Mouse (Mus musculus) frontal cortex, postnatal 25 days (tissue): ENCODE results near the gene Bahcc1.

Source experiments
- DNase-seq, 2 experiments: peaks; one replicate each; pipeline ENCODE4 v3.0.0; 2022; ENCODE audit warnings: low spot score in 2 of 2

Gene Bahcc1

GRCm38 (mm10) chr11:120242726-120243530, 10.2 kb downstream of the Bahcc1 start:
- no peak for DNase-seq

DNA sequence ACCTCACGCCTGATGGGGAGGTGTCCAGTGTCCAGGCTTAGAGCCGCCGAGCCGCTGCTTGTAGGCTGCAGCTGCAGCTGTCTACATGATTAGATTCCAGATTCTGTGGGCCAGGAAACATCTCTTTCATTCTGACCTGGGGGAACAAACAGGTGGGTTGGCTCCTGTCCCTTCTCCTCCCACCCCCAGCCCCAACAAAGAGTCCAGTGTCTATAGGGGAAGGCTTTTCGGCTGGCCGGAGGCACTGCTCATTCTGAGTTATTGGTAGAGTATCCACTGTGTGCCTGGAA, 10.7 kb downstream of the Bahcc1 start:
- no peak for DNase-seq

- DNase-seq = no peak
Measured at GRCm38 (mm10) chr11:120248160-120248793, 15.5 kb downstream of the Bahcc1 start.

DNA sequence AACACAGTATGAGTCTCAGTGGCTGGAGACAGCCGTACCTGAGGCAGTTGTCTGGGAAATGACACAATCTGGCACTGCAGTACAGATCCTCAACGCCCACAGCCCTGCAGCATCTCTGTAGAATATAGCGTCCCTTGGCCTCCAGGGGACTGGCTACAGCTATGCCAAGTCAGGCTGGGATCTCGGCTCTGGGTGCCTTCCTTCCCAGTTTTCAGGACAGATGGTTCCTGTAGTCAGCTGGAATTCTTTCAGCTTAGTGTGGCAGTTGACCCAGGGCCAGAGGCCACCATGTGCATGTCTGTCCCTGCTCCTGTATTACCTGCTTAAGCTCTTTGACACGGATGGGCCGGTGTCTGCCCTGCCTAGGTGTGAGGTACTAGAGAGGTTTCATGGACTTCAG, 16.2 kb downstream of the Bahcc1 start:
- no peak for DNase-seq

- DNase-seq = no peak
Measured at GRCm38 (mm10) chr11:120250991-120251949, 18.5 kb downstream of the Bahcc1 start.

DNA sequence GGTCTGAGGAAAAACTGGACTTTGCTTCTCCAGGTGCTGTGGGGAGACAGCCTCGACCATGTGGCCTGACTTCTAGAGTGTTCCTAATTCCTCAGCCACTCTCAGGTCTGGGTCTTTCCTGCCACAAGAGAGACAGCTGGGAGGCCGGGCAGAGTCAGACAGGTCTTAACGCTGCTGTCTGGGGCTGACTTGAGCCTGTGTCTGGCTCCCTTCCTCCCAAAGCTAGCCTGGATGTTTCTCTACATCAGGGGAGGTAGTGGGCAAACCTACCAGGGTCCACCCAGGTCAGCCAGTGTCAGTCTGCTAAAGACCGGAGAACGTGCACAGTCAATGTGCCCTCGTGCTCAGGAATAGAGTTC, 19.2 kb downstream of the Bahcc1 start:
- no peak for DNase-seq

DNA sequence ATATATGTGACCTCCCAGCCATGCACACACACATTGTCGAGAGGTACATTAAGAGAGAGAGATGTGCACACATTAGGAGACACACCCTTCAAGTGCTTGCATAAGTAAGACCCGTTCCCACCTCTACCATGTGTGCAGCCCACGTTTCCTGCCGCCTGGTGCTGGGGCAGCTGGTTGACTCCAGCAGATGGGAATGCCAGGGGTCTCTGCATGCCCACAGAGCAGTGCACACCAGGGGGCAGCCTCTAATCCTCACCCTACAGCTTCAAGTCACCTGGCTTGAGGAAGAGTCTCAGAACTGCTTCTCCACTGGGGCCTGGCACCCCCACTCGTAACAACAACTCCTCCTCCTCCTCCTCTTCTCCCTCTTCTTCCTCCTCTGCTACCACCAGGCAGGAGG, 19.7 kb downstream of the Bahcc1 start:
- DNase-seq = no peak

DNA sequence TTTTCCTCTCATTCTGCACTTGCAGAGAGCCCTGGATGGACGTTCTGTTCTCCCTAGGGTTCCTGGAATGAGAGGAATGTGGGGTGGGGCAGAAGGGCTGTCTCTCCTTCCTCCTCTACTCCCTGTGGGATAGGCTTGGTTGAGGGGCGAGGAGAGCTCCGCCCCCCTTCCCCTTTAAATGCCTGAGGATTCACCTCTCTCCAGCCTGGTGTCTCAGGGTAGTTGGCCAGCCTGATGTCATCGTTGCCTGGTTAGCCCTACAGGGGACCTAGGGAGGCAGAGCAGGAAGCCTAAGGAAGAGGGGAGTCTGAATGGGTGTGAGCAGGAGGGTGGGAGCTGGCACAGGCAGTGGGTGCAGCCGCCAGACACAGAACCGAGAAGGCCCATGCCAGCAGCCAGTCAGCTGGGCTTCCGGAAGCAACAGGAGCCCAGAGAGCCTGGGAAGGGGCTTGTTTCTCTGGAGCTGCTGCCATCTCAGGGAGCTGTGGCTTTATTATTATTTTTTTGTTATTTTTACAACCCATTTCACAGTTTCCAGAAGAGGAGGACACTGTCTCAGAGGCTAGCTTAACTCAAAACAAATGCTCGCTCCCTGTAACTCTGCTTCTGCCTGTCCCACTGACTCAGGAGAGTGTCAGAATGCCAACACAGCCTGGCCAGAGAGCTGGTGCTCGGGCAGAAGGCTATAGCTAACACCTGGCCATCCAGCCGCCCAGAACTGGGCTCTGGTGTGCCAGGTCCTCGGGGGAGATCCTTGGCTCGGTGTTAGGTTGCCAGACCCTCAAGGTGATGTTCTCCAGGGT, 20.3 kb downstream of the Bahcc1 start:
- DNase-seq = no peak

DNA sequence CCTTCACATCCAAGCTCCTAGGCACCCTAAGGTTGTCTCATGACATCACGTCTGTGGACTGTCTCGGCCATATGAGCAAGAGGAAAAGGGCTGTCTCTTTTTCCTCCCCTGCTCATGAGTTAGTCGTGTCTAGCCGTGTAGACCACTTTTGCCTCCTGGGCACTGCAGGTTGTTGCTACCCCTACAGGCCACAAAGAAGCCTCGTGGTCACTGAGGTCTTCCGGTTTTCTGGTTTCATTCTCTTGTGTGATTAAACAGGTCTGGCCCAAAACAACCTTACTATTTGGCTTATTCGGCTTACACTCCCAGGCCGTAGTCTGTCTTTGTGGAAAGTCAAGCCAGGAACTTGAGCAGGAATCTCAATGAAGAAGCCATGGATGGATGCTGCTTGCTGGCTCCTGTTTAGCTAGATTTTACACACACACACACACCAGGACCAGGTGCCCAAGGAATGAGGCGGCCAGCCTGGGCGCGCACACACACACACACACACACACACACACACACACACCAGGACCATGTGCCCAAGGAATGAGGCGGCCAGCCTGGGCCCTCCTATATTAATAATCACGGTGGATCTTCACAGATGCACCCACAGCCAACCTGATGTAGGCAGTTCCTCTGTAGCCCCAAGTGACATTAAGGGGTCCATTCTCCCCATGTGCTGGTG, 21.0 kb downstream of the Bahcc1 start:
- DNase-seq = no peak

DNA sequence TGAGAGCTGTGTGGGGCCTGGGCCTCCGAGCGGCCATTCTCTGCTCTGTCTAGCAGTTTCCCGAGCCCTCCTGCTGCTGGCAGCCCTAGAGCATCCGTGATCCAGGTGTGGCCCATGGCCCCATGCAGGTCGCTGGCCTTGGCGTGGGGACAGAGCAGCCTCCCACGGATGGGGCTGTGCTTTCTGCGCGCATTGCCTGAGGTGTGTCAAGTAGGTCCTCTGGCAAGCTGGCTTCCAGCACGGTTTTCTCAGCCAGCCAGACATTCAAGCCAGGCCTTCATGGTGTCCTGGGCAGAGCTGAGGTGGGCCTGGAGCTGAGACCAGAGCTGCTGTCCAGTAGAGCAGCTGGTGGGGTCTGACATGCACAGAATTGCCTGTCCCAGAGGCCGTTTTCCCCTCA, 21.7 kb downstream of the Bahcc1 start:
- DNase-seq = no peak

DNA sequence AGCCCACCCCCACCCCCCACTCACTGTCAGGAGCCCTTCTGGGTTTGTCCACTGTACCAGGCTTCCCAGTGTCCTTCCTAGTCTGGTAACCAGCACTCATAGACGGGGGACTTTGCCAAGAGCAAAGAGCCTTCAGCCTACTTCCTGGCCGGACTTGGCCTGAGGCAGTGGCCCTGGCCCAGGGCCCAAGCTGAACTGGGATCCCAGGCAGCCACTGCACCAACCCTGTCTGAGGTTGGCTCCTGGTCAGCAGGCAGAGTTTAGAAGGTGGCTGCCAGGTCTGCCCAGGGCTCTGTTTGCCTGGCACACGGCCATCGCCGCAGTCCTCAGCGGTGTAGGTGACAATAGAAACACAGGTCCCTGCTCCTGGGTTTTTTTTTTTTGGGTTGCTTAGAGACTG, 22.3 kb downstream of the Bahcc1 start:
- no peak for DNase-seq

DNA sequence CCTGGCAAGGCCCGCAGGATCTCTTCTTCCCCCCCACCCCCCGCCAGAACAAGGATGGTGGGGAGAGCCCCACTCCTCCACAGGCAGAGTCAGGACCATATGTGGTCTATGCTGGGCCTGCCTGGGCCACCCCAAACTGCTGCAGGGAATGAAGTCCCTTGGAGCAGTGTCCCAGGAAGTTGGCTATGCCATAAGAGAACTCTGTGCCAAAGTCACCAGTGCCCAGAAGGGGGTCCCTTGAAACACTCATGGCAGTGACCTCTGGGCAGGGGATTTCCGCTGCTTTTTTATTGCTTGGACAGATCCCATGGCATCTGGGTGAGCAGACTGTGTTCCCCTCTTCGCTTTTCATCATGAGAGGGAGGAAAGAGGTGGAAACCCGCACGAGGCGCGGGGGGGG, 22.8 kb downstream of the Bahcc1 start:
- no peak for DNase-seq

GRCm38 (mm10) chr11:120256108-120256507, 23.4 kb downstream of the Bahcc1 start:
- no peak for DNase-seq

DNA sequence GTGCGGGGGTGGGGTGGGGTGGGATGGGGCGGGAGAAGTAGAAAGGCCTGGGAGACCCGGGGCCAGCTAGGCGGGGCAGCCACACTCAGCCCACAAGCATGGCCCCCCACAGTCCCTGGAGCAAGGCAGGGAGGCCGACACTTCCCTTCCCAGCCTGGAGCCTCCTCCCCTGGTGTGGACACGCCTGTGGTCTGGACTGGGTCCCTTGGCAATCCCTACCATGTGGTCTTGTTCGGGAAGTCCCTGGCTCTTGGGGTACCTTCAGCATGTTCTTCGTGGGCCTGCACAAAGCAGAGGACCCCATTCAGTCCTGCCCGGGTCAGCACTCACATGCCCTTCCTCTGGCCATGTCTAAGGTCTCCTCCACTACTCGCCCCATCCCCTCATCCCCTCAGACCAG, 23.8 kb downstream of the Bahcc1 start:
- DNase-seq = no peak

GRCm38 (mm10) chr11:120256981-120257820, 24.5 kb downstream of the Bahcc1 start:
- DNase-seq = no peak

GRCm38 (mm10) chr11:120257911-120258310, 25.2 kb downstream of the Bahcc1 start:
- no peak for DNase-seq

DNA sequence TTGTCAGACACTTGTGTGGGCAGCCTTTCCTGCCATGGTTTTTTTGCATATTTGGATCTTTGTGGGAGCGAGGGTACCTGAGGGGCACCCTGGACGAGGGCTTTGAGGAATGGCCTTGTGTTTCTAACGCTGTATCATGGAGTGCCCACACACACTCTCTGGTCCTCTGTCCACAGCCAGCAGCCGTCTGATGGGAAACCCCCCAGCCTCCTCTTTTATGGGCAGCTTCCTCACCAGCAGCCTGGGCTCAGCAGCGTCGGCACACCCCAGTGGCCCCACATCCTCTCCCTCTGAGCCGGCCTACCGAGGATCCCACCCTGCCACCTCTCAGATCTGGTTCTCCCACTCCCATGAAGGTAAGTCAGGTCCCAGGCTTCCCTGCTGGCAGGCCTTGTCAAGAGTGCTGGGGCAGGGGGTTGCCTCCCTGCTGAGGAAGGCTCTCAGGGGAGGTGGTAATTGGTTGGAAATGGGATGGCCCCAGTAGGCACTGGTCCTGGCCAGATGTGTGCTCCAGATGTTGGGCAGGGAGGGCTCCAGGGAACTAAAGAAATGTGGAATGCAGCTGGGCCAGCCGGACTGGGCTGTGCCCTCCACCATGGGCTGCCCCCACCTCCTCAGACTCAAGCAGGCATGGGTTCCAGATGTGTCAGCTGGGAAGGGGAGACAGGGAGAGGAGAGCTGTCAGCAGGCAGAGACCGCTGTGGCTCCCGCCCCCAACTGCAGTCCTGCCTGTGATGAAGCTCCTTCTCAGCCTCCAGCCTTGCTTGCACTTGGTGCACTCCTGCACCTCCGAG, 26.3 kb downstream of the Bahcc1 start:
- no peak for DNase-seq

DNA sequence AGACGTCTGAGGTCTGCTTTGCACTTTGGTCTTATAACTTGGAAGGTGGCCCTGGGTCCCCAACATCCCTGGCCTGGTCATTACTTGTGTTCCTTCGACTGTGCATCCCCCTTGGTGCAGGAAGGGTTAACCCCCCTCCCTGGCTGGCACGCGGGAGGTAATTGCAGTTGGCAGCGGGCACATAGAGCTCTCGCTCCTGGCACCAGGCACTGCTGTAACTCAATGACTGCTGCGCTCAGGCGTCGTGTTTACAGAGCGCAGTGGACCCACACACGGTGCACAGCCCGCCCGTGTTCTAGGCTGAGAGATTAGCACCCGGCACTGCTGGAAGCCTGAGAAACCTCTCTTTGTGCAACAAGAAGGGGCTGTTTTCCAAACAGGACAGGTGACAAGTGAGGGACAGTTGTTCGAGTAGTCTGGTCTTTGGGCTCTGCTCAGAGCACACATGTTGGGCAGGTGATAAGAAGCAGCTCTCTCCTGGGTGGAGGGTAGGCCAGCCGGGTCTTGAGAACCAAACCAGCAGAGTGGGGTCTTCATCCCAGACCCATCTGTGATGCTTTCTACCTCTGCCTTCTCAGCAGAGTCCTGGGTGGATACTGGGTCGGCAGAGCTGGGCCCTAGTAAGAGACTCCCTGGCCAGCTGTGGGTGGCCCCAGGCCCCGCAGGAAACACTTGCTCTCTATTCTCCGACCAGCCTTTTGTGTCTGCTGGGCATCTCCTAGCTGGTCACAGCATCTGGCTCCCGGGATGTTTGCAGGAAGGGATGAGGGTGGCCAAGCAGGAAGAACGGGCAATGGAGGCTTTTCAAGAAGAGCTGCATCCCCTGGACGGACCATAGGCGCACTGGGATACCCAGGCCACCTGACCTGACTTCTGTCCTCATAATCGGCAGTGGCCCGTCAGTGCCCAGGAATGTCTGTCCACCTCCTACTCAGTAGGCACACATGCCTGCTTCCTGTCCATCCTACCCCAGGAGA, 27.3 kb downstream of the Bahcc1 start:
- DNase-seq = no peak
